Mouse (Mus musculus): ENCODE data around the gene Fuom. TPM values are rescaled to one million over a fixed set of nuclear protein-coding genes. Genes with fewer than 3 reads are reported as not detected.

The Fuom gene
- polyA plus RNA-seq, 1 experiment from 2014 or later, result 11.5 TPM

Other genes with a start within 250 kb of the Fuom start
- 0.26 and 0.33 TPM in 2 replicates for gene Kndc1, start 207.7 kb downstream of the Fuom start, polyA plus RNA-seq (2016; fragmentation: Nextera tagmentation; extraction: Ambion mirVana)
- 0.25 TPM in 1 of 2 replicates, not detected in the other for gene Utf1, start 158.7 kb downstream of the Fuom start, polyA plus RNA-seq (2016; fragmentation: Nextera tagmentation; extraction: Ambion mirVana)
- gene 6430531B16Rik, start 123.7 kb downstream of the Fuom start, polyA plus RNA-seq (2016; fragmentation: Nextera tagmentation; extraction: Ambion mirVana), result 0.67 and 0.91 TPM in 2 replicates
- 1.6 and 2.4 TPM in 2 replicates for gene Adam8, start 109.9 kb downstream of the Fuom start, polyA plus RNA-seq (2016; fragmentation: Nextera tagmentation; extraction: Ambion mirVana)
- gene Zfp511, start 66.0 kb downstream of the Fuom start, polyA plus RNA-seq (2016; fragmentation: Nextera tagmentation; extraction: Ambion mirVana), result 39.2 and 41.7 TPM in 2 replicates
- gene Tubgcp2, start 65.8 kb downstream of the Fuom start, polyA plus RNA-seq (2016; fragmentation: Nextera tagmentation; extraction: Ambion mirVana), result 80.6 and 81.1 TPM in 2 replicates
- gene Msx3, start 53.4 kb downstream of the Fuom start, polyA plus RNA-seq (2016; fragmentation: Nextera tagmentation; extraction: Ambion mirVana), result 0.31 and 0.69 TPM in 2 replicates
- 0.58 and 2.1 TPM in 2 replicates for gene Caly, start 19.9 kb downstream of the Fuom start, polyA plus RNA-seq (2016; fragmentation: Nextera tagmentation; extraction: Ambion mirVana)
- gene Prap1, start 9.0 kb downstream of the Fuom start, polyA plus RNA-seq (2016; fragmentation: Nextera tagmentation; extraction: Ambion mirVana), result not detected in 2 replicates
- gene Paox, start 13.4 kb upstream of the Fuom start, polyA plus RNA-seq (2016; fragmentation: Nextera tagmentation; extraction: Ambion mirVana), result 17.2 and 17.3 TPM in 2 replicates
- gene Echs1, start 14.0 kb upstream of the Fuom start, polyA plus RNA-seq (2016; fragmentation: Nextera tagmentation; extraction: Ambion mirVana), result 151 TPM in 2 replicates
- 33.9 and 35.0 TPM in 2 replicates for gene Mtg1, start 35.1 kb upstream of the Fuom start, polyA plus RNA-seq (2016; fragmentation: Nextera tagmentation; extraction: Ambion mirVana)
- gene Sprn, start 52.4 kb upstream of the Fuom start, polyA plus RNA-seq (2016; fragmentation: Nextera tagmentation; extraction: Ambion mirVana), result 0.20 and 0.62 TPM in 2 replicates
- gene Olfr522, start 62.3 kb upstream of the Fuom start, polyA plus RNA-seq (2016; fragmentation: Nextera tagmentation; extraction: Ambion mirVana), result not detected in 2 replicates
- gene Olfr523, start 70.8 kb upstream of the Fuom start, polyA plus RNA-seq (2016; fragmentation: Nextera tagmentation; extraction: Ambion mirVana), result not detected in 2 replicates
- not detected in 2 replicates for gene Olfr524, start 103.5 kb upstream of the Fuom start, polyA plus RNA-seq (2016; fragmentation: Nextera tagmentation; extraction: Ambion mirVana)
- gene Cd163l1, start 115.8 kb upstream of the Fuom start, polyA plus RNA-seq (2016; fragmentation: Nextera tagmentation; extraction: Ambion mirVana), result not detected in 2 replicates
- gene 5830411N06Rik, start 144.8 kb upstream of the Fuom start, polyA plus RNA-seq (2016; fragmentation: Nextera tagmentation; extraction: Ambion mirVana), result not detected in 2 replicates
- gene Olfr525, start 218.4 kb upstream of the Fuom start, polyA plus RNA-seq (2016; fragmentation: Nextera tagmentation; extraction: Ambion mirVana), result not detected in 2 replicates
- gene Olfr527, start 231.6 kb upstream of the Fuom start, polyA plus RNA-seq (2016; fragmentation: Nextera tagmentation; extraction: Ambion mirVana), result not detected in 2 replicates

Measured in forebrain, embryonic 10.5 days (tissue).